Comparison of ENCODE assay signal across 8 mouse cellular contexts in the genomic region with DNA sequence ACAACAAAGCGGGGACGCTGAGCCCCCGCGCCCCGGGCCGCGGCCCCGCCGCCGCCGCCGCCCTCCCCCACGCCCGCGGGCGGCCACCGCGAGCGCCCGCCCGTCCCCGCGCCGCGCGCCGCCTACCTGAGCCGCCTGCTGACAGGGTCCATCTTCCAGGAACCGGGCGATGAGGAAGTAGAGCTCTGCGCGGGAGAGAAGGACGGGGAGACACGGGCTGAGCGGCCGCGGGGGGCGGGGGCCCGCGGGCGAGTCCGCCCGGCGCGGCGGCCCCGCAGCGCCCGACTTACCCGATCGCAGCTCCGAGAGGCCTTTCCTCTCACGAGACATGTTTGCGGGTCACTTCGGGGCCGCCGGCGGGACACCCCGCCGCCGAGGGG. TPM values are rescaled to one million over a fixed set of nuclear protein-coding genes. Genes with fewer than 3 reads are reported as not detected.
DNase-seq lines count a peak whose midpoint lies in the region; ATAC-seq lines count a peak whose summit lies in the region.

No protein-coding gene starts in this region.

- H3K4me1 ChIP-seq in kidney, embryonic 14.5 days (ENCODE audit: control insufficient read depth, insufficient read depth, low read length) = peaks cover 11% of the 10 kb centered on the region
- H3K4me1 ChIP-seq in brown adipose tissue, adult 24 weeks (ENCODE audit: control insufficient read depth, insufficient read depth, insufficient read length, low read length) = peaks cover 5% of the 10 kb centered on the region
- H3K4me1 ChIP-seq in hindbrain, embryonic 16.5 days (ENCODE audit: control insufficient read depth, insufficient read depth, low read depth, low read length) = peaks cover 19% of the 10 kb centered on the region
- peaks cover 14% of the 10 kb centered on the region for H3K4me1 ChIP-seq in midbrain, embryonic 14.5 days (ENCODE audit: control insufficient read depth, insufficient read depth, low read length)

- peak overlapping the region; percentile 99 for H3K9ac ChIP-seq in kidney, embryonic 14.5 days (ENCODE audit: low read depth, low read length)
- H3K9ac ChIP-seq in hindbrain, embryonic 16.5 days (ENCODE audit: low read depth, low read length) = peak overlapping the region; percentile 96
- H3K9ac ChIP-seq in midbrain, embryonic 14.5 days (replicated peaks; ENCODE audit: low read length) = peak overlapping the region; percentile 98

- H3K4me2 ChIP-seq in kidney, embryonic 14.5 days (replicated peaks; ENCODE audit: low read depth, low read length) = peak overlapping the region; percentile 47
- peak overlapping the region; percentile 92; the same call in 1 of the 2 replicates for H3K4me2 ChIP-seq in hindbrain, embryonic 16.5 days (ENCODE audit: low read length)
- peak overlapping the region; percentile 92 for H3K4me2 ChIP-seq in midbrain, embryonic 14.5 days (ENCODE audit: low read length)

- no peak for DNase-seq in kidney, adult 18-20 months
- no peak for DNase-seq in midbrain, embryonic 14.5 days
- DNase-seq in B cell, adult 2 months = no peak
- DNase-seq in right cerebral cortex, postnatal 25 days = no peak
- DNase-seq in thymus, postnatal 4 days = no peak

- H3K36me3 ChIP-seq in kidney, embryonic 14.5 days (ENCODE audit: control insufficient read depth, insufficient read depth, low read length) = 0 out of 2 replicates have a peak, but pooled peaks cover 4% of the 10 kb centered on the region
- no peaks in the 10 kb centered on the region for H3K36me3 ChIP-seq in hindbrain, embryonic 16.5 days (ENCODE audit: control insufficient read depth, insufficient read depth, low read length)
- H3K36me3 ChIP-seq in midbrain, embryonic 14.5 days (ENCODE audit: control insufficient read depth, insufficient read depth, low read length) = no peaks in the 10 kb centered on the region

- under 1% methylated on average over 48 of the region's 61 CpGs for WGBS in kidney, embryonic 14.5 days
- 0% methylated on average over 37 of the region's 61 CpGs for WGBS in hindbrain, embryonic 16.5 days
- under 1% methylated on average over 60 of the region's 61 CpGs for WGBS in midbrain, embryonic 14.5 days

- peak overlapping the region; percentile 88 for H3K4me3 ChIP-seq in kidney, embryonic 14.5 days (ENCODE audit: low read length)
- peak overlapping the region; percentile 84 for H3K4me3 ChIP-seq in brown adipose tissue, adult 24 weeks (ENCODE audit: insufficient read depth, low read depth, low read length)
- H3K4me3 ChIP-seq in hindbrain, embryonic 16.5 days (ENCODE audit: low read length) = peak overlapping the region; percentile 94
- peak overlapping the region; percentile 93 for H3K4me3 ChIP-seq in midbrain, embryonic 14.5 days (replicated peaks; ENCODE audit: low read depth, low read length)

- no peaks in the 10 kb centered on the region for H3K9me3 ChIP-seq in kidney, embryonic 14.5 days (ENCODE audit: control insufficient read depth, low read length)
- no peaks in the 10 kb centered on the region for H3K9me3 ChIP-seq in hindbrain, embryonic 16.5 days (ENCODE audit: control insufficient read depth, low read length)
- H3K9me3 ChIP-seq in midbrain, embryonic 14.5 days (ENCODE audit: control insufficient read depth, low read length) = no peaks in the 10 kb centered on the region

- peak overlapping the region; percentile 100 for H3K27ac ChIP-seq in kidney, embryonic 14.5 days (ENCODE audit: low read depth, low read length)
- peak overlapping the region; percentile 70 for H3K27ac ChIP-seq in brown adipose tissue, adult 24 weeks (replicated peaks; ENCODE audit: low read depth, low read length)
- H3K27ac ChIP-seq in hindbrain, embryonic 16.5 days (ENCODE audit: low read depth, low read length) = peak overlapping the region; percentile 100
- H3K27ac ChIP-seq in midbrain, embryonic 14.5 days (replicated peaks; ENCODE audit: low read depth, low read length) = peak overlapping the region; percentile 100

- H3K27me3 ChIP-seq in kidney, embryonic 14.5 days (ENCODE audit: control insufficient read depth, insufficient read depth, low read length) = no peaks in the 10 kb centered on the region
- H3K27me3 ChIP-seq in hindbrain, embryonic 16.5 days (replicated peaks; ENCODE audit: control insufficient read depth, insufficient read depth, low read length) = no peaks in the 10 kb centered on the region
- no peaks in the 10 kb centered on the region for H3K27me3 ChIP-seq in midbrain, embryonic 14.5 days (ENCODE audit: control insufficient read depth, insufficient read depth, low read length)

- ATAC-seq in kidney, embryonic 14.5 days (ENCODE audit: low FRiP score, low TSS enrichment) = peak; percentile 70
- peak; percentile 35 for ATAC-seq in hindbrain, embryonic 16.5 days
- ATAC-seq in midbrain, embryonic 14.5 days (ENCODE audit: low FRiP score, low TSS enrichment) = peak; percentile 46

RNA-seq across cellular contexts. Expression of a gene that starts 0.4 kb away (rescaled TPM):
- polyA plus RNA-seq in kidney, embryonic 14.5 days (2014; fragmentation: Nextera tagmentation; extraction: Ambion mirVana) = 72.1 and 98.5 TPM in 2 replicates
- polyA plus RNA-seq in brown adipose tissue, adult 24 weeks (2012; ENCODE audit: insufficient read depth, insufficient read length, missing spikeins) = 7.0 and 8.2 TPM in 2 replicates
- polyA plus RNA-seq in hindbrain, embryonic 16.5 days (2015; fragmentation: Nextera tagmentation; extraction: Ambion mirVana) = 70.0 and 76.8 TPM in 2 replicates
- polyA plus RNA-seq in midbrain, embryonic 14.5 days (2014; fragmentation: Nextera tagmentation; extraction: Ambion mirVana) = 92.3 and 122 TPM in 2 replicates
